9 mouse cellular contexts compared by ENCODE assay signal in genomic region chr4:136781868-136782578, GRCm38 (mm10). TPM values are rescaled to one million over a fixed set of nuclear protein-coding genes. Genes with fewer than 3 reads are reported as not detected.
DNase-seq lines count a peak whose midpoint lies in the region; TF ChIP-seq lines count a peak whose summit lies in the region.
"Had no signal": no experiment of that assay in that cellular context is flagged by ENCODE, and none has a peak within 500 bp of the region (broad histone marks: within the 10 kb centered on the region; RNA-seq: fewer than 3 reads in every experiment).

No protein-coding gene starts in this region.

- H3K27me3 ChIP-seq in heart, adult 2 months (ENCODE audit: control insufficient read depth, insufficient read depth, low read length), result no peaks in the 10 kb centered on the region
- H3K27me3 ChIP-seq: neural tube, embryonic 13.5 days had no signal

- peak; percentile 39 for DNase-seq in right cerebral cortex, adult 18-20 months
- DNase-seq in right cerebral cortex, postnatal 4 days, result no peak
- peak; percentile 69 for DNase-seq in cerebellum, adult 9-11 months
- peak; percentile 61 to 75 for DNase-seq in heart, adult 2 months
- DNase-seq in kidney, postnatal 10 days, result peak; percentile 72
- DNase-seq in right cerebral cortex, postnatal 14 days, result peak; percentile 45
- no peak for DNase-seq in embryo, embryonic 9.5 days (ENCODE audit: extremely low spot score)

- no peaks in the 10 kb centered on the region for H3K79me2 ChIP-seq in heart, adult 2 months (replicated peaks; ENCODE audit: control insufficient read depth, insufficient read depth, low read length)

- intact Hi-C loops in heart, adult 2 months (cut with DNase I), result no loop called here

- no peak for TF ChIP-seq POLR2A in heart, adult 2 months (IDR thresholded peaks at IDR 0.05; ENCODE audit: insufficient read depth, low read depth, low read length)

- no peak overlapping the region for H3K9ac ChIP-seq in heart, adult 2 months (ENCODE audit: low read depth, low read length)
- H3K9ac ChIP-seq: neural tube, embryonic 13.5 days had no signal

- H3K4me3 ChIP-seq in heart, adult 2 months, result no peak overlapping the region
- H3K4me3 ChIP-seq: layer of hippocampus, adult 2 months; neural tube, embryonic 13.5 days had no signal

- no peak for TF ChIP-seq CTCF in heart, adult 2 months (IDR thresholded peaks at IDR 0.05)

- no peak overlapping the region for H3K27ac ChIP-seq in heart, adult 2 months
- H3K27ac ChIP-seq: layer of hippocampus, adult 2 months; neural tube, embryonic 13.5 days had no signal

- no peaks in the 10 kb centered on the region for H3K36me3 ChIP-seq in heart, adult 2 months (ENCODE audit: control insufficient read depth, insufficient read depth, low read length)
- H3K36me3 ChIP-seq: neural tube, embryonic 13.5 days had no signal

- TF ChIP-seq EP300 in heart, adult 2 months (IDR thresholded peaks at IDR 0.05; ENCODE audit: insufficient read depth, low read depth, low read length), result peak; percentile 46; the same call in 1 of the 2 replicates

- H3K4me1 ChIP-seq in heart, adult 2 months (ENCODE audit: control insufficient read depth, insufficient read depth, low read length), result peaks cover 10% of the 10 kb centered on the region

- 49% methylated on average over 13 of the region's 13 CpGs for WGBS in heart, adult 2 months

RNA-seq across cellular contexts. Expression of gene Ephb2, which starts 53.8 kb away (rescaled TPM):
- total RNA-seq in heart, adult 2 months (2021), result under 1 TPM; 0.73 to 0.77 TPM
- polyA plus RNA-seq in heart, adult 2 months (2012; rRNA removed), result 0.96 and 1.2 TPM in 2 replicates

Comparison
In these comparisons a context has a peak if more than half of its experiments do, and no peak if none do; other contexts are left out.
1. DNase-seq: peak in right cerebral cortex, adult 18-20 months (single experiment), cerebellum, adult 9-11 months (single experiment), heart, adult 2 months (2 of 2), kidney, postnatal 10 days (single experiment) and right cerebral cortex, postnatal 14 days (single experiment); none in right cerebral cortex, postnatal 4 days (single experiment) and embryo, embryonic 9.5 days (single experiment).